Mouse (Mus musculus) right cerebral cortex, postnatal 14 days (tissue): Measurements from ENCODE around the gene Fpr1.
"Not testable (repeated sequence)": the region's sequence is repeated elsewhere in the genome, so short reads cannot be mapped to it uniquely, and the experiment has no call there.

Experiments
- DNase-seq: peaks from one replicate; pipeline ENCODE4 v3.0.0; 2022

The Fpr1 gene

DNA sequence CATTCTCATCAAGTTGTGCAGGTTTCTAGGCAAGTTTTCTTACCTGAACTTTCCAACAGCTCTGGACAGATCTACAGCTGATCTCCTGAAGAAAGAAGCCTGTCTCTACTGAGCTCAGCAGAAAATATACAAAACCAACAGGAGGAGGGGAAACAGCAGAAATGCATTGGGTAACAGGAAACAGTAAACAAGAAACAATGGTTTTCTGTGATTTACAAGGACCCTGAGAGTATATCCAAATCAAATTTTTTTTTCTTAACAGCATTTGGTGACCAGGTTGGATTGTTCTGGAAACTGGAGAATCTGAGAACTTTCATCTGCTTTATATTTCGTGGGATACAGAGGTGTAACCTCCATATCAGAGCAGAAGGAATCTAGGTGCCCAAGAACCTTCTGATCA is at the start of gene Fpr1:
Fpr1 (minus strand) TSS at position 101 of the 400 bp plus-strand sequence.
- DNase-seq = no peak

DNA sequence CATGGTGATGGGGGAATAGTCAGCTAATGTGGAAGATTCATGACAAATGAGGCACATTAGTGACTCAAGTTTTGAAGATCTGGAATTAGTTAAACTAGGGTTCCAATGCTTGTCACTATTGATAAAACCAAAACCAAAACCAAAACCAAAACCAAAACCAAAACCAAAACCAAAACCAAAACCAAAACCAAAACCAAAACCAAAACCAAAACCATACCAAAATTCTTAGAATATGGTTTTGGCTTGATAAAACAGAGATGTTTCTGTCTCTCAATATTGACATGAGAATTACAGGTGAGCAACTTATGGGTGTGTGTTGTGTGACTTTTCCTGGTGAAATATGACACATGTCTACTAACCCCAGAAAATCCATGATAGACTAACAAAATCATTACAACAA is 34.0 kb upstream of the Fpr1 start:
- no peak for DNase-seq

DNA sequence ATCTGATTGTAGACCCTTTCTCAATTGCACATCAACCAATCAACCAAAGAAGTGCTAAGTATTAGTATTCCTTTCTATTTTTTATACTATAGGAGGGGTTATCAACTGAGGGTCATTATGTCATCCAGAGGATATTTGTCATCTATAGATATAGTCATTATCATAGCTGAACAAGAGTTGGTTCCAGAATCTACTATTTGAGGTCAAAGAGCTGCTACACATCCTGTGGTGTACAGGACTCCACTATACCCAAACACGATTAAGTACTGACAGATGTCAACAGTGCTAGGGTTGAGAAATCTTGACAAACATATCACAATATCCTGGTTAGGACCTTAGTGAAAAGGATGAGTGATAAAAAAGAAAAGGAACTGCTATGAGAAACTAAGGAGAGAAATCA is 33.6 kb upstream of the Fpr1 start:
- no peak for DNase-seq

DNA sequence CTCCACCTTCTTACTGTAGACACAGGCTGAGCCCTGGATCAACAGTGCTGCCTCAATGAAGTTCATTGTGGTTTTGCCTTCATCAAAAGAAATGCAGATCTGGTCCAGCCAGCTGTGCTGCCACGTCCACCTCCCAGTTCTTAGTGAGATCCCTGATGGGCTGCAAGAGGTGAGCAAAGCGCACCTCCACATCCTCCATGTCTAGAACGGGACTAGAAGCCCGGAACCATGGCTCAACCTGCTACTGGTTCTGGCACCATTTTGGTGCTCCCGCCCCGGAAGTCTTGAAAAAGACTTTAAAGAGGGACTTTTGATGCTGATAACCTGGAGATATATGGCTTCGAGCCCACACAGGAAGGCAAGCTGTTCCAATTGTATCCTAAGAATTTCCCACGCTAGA is 28.9 kb upstream of the Fpr1 start:
- DNase-seq = not testable (repeated sequence)

DNA sequence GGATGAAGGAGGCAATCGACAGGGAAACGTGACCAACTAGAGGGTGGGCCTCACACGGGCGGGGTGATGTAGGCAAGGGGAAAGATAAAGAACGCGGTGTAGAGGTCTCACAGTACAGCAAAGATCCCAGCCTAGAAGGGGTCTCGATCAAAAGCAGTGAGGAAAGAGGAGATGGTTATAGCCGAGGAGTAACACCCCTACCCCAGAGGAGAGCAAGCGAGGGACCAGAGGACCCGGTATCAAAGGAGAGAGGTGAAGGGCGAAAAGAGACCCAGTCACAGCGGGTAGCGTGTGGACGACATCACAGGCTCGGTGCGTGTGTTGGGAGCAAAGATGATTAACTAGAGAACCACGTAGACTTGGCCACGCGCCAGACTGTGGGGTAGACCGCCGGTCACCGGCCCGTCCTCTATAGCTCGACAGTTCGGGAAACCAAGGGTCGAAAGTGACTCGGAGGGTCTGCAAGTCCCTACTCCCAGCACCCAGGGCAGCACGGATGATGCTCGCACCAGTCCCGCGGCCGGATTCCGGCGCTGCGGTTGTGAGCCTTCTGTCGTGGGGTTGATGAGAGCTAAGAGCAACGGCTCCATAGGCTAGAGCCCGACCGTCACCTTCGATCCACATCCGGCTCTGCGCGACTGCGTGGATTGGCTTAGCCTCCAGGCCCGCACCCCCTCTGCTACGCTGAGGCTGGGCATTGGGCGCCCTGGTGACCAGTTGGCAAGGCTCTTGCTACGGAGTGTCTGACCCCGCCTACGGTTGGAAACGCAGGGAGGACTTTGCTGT is 26.1 kb upstream of the Fpr1 start:
- peak; percentile 82 for DNase-seq

DNA sequence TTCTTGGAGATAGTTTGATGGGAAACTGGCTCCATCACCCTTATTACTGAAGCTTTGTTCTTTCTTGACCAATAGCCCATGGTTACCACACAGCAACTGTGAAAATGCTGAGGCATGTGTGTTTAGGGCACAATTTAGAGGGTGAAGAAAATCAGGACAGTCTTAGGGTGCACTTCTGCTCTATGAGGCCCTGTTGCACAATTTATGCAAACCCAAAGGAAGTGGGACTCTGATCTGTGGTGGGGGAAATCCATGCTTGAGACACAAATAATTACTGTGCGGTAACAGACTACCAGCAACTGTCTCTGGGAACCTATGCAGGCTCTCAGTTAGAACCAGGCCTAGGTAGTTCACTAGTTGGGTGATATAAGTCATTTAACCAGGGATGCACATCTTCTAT is 17.0 kb upstream of the Fpr1 start:
- DNase-seq = no peak

DNA sequence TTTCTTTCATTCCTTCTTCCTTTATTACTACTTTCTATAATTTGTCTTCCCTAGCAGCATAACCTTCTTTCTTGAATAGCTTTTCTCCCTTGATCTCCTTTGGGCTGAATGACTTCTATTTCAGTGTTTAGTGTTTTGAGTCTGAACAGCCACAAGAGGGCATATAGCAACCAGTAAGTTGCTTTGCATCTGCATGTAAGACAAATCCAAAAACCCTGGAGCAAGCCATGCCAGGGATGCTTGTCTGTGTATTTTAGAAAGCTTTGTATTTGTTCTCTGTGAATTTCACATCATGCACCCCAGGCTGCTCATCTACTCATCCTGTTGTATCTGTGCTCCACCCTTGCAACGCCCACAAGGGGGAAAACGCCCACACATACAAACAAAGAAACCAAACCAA is 15.5 kb upstream of the Fpr1 start:
- DNase-seq = peak; percentile 4

DNA sequence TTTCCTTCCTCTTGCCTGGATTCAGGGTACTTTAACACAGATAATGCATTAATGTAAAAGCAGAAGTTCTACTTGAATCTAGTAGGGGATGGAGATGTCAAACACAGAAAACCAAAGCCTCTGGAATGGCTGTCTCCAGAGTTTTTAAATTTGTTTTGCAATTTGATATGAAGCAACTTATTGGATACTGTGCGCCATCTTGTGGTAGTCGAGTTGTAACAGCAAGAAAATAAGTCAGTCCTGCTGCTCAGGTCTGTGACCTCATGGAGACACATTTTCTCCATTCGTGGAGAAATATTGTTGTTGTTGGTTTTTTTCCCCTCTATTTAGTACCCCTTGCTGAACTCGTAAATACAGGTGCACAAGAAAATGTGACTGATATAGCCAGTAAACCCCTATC is 12.3 kb upstream of the Fpr1 start:
- no peak for DNase-seq

DNA sequence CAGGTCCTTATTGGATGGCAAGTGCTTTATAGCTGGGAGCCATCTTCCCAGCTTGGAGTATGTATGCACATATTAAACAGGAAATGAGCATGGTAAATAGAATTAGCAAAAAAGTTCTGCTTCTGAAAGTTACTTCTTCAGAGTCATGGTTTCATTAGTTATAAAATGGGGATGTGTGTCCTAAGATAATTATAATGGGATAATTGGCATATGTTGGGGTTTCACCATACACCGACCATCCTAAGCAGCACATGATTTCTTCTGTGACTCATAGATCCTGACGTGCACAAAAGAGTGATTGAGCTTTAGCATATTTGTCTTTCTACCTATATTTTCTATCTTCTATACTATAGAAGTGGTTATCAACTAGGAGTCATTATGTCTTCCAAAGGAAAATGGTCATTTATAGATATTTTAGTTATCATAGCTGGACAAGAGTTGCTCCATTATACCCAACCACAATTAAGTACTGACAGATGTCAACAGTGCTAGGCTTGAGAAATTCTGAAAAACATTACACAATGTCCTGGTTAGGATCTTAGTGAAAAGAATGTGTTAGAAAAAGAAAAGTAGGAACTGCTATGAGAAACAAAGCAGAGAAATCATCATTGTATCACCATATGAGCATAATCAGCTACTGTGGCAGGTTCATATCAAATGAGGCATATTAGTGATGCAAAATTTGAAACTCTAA is 6.1 kb upstream of the Fpr1 start:
- DNase-seq = no peak

DNA sequence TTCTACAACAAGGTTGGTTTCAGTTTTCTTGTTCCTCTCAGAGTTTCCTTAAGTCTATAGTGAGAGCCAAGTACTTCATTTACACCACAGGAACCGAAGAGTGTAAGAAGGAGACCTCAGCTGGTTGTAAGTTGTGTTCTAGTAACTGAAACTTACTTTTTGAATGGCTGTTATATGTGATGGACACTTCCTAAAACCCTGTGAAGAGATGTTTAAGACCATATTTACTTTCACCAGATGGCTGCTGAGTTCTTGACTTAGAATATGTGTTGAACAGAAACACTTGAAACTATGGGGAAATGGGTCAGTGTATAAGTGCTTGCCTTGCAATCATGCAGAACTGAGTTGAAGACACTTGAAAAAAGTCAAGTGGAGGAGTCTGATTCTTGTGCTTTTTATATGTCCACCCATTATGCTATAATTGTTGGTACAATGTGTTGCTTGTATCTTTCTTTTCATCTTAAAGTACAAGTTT is 4.1 kb upstream of the Fpr1 start, which contains the start of the genes Fpr2 and Fpr3:
Fpr2 (plus strand) TSS at position 51 of the 475 bp plus-strand sequence.
Fpr3 (plus strand) TSS at position 79 of the 475 bp plus-strand sequence.
- no peak for DNase-seq

DNA sequence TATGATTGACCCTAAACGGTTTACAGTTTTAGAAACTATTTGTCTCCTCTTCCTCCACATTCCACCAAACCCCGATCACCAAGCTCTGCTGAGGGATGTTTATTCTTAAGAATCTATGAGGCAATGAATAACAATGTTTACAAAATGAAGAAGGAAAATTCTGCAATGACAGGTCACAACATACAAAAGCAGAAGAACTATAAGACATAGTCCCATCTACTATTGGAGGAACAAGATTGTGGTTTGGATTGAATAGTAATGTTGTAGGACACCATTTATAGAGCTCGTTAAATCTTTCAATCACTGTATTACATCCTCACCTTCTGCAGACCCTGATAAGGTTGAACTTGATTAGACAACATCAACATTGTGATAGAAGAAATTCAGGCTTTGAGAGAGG is 1.1 kb downstream of the Fpr1 start:
- DNase-seq = no peak

DNA sequence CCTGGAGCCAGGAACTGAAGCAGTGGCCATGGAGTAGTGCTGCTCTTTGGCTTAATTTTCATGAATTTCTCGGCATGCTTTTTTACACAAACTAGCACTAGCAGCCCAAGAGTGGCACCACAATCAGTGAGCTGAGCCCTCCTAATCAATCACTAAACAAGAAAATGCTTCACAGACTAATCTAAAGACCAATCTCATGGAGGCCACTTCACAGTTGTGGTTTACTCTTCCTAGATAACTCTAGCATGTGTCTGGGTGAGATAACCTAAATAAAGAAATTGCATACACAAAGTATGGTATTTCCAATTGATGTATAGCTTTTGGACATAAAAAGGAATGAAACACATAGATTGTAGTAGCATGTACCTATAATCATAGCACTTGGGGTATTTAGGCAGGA is 4.4 kb downstream of the Fpr1 start:
- no peak for DNase-seq

DNA sequence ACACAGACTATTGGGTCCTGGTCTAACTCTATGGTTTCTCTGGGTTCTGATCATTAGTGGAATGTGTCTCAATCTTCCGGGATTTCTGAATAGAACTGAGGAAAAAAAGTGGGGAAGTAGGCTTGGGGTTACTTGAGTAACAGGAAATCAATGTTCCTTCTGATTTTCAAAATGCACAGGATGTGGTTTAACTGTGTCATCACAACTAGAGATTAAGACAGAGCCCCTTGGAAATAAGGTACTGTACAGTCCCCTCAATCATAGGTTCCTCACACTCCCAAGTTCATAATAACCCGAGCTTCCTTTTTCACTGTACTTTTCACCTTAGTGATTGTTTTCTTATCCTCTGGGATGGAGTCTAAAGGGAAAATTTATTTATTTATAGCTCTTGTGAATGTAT is 12.0 kb downstream of the Fpr1 start:
- no peak for DNase-seq

DNA sequence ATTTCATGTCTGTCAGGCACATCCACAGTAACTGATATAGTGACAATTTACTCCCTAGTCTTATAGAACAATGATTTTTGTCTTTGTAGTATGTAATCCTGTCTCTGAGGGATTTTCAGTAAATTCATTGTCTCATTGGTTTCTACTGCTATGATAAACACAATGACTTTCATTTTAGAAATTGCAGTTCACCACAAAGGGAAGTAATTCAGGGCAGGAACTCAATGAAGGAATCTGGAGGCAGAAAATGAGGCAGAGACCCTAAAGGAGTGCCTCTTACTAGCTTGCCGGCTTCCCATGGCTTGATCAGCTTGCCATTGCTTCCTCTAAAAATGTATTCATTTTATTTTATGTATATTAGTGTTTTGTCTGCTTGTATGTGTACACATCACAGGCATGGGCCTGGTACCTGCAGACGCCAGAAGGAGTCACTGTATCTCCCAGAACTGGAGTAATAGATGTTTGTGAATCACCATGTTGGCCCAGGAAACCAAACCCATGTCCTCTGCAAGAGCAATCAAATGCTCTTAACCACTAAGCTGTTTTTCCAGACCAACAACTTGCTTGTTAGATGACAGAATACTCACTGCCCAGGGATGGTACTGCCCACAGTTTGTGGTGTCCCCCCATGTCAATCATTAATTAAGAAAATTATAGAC is 12.7 kb downstream of the Fpr1 start:
- no peak for DNase-seq

DNA sequence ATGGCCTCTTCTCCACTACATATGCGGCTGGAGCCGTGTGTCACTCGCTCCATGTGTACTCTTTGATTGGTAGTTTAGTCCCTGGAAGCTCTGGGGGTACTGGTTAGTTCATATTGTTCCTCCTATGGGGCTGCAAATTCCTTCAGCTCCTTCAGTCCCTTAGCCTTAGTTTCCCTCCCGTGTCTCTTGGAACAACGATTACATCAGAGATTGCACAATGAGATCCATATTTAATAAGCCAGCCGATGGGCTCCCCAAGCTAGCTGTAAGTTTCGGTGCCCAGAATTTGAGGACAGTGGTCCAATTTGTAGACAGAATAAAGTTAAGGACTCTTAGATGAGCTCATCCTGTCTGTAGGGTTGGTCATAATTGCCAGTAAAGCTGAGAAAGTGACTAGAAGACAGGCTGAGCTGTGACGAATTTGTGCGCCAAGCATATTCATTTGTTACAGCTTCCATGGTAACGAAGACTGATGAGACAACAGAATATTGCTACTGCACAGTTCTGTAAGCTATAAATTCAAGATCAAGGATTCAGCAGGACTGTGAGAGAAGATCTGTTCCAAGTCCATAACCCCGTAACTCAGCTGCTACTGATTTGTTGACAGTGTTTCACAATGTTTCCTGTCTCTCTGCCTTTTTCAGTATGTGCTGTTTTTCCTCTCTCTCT is 16.8 kb downstream of the Fpr1 start:
- no peak for DNase-seq

DNA sequence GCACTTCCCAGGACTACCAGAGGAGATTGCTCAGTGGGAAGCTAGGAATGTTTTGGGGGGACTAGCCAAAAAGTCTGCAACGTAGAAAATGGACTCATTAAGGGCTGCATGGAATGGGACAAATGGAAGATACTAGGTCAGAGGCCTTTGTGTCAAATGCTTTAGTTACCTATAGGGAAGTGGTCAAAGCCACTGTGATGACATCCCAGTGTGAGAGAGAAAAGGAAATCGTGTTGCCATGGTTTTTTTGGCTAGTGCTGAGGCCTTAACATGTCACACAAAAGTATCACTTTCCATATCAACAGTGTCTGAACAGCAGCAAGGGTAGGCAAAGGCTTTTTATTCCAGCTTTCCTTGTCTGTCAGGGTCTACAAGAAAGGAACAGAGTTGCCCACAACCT is 18.6 kb downstream of the Fpr1 start:
- no peak for DNase-seq

DNA sequence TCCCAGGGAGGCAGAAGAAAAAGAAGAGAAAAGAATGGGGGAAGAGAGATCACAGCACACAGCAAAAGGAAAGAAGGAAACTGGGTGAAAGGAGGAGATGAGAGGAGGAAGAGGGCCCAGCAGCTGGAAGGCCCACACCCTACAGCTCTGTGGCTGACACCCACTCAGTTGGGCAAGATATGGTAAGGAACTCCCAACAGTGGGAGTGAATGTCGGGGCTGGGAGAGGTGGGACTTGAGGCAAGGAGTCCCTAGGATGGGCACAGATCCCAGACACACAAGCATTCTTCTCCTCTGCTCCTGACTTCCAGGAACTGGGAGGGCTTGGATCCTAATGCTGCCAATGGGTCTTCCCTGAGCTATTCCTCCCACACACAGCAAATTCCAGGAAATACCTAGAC is 21.4 kb downstream of the Fpr1 start:
- no peak for DNase-seq

DNA sequence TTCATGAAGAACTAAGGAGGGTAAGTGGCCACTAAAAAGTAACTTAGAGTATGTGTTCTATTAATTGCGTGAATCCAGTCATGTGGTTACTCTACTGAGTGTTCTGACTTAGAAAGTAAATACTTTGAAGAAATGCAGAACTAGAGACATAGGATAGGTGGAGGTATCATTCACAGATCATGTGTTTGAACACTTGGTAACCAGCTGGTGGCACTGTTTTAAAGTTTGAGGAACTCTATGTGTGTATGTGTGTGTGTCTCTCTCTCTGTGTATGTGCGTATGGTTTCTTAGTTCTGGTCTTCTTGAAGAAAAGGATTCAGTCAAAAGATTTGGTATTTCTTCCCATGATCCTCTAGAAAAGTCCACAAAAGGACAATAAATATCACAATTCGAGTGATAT is 23.6 kb downstream of the Fpr1 start:
- DNase-seq = no peak

DNA sequence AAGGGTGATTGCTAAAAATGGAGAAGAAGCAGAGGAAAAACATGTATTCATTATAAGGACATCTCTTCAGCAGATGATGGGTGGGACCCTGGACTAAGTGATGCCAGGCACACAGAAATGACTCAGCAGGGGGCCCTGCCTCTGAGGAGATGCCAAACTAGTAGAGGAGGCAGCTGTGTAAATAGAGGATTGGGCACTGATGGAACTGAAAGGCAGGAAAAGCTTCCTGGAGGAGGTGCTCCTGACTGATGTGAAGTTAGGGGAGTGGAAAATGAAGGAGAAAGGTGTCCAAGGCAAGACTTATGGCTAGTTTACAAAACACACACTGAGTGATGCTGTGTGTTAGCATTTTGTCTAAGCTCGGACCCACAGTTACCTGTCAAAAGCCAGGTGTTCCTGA is 26.3 kb downstream of the Fpr1 start:
- no peak for DNase-seq

DNA sequence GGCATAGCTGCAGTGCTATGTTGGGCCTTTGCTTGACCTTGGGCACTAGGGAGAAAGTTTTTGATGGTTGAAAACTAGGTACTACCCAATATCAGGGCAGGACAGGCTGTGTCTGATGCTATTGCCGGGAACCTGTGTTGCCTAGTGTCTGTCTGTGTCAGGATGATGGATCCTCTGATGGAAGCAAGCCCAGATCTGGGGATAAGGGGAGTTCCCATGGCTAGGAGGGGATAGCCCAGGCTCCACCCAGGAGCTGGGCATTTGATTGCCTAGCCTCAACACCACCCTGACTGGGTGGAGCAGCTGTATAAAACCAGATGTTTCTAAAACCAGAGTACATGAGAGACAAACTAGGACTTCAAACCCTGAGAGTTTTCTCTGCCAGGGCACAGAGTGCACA is 27.1 kb downstream of the Fpr1 start:
- DNase-seq = no peak

DNA sequence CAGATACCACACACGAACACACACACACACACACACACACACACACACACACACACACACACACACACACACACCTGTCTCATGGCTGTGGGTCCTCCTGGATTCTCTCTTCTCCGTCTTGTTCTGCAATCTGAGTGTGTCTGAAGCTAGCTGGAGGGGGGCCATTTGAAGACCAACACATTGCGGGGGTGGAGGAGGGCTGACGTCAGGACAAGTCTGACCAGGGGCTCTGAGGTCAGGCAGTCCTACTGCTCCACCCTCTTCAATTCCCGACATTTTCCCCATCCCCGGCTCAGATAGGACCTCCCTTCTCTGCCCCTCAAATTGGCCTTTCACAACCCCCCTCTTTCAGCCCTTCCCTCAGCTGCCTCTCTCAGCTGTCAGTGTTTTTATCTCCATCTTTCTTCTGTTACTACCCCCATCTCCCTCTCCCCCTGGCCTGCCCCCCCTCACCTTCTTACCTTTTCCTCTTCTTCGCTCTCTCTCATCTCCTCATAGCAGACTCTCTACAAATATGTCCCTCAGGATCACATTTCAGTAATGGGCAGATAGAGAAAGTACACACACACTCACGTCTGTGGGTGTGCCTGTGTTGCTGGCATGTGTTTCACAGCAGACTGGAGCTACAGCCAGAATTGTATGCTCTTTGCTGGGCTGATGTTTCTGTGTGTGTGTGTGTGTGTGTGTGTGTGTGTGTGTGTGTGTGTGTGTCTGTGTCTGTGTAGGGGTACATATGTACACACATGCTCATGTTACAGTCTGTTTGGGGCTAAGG is 28.5 kb downstream of the Fpr1 start, which contains the start of gene Has1:
Has1 (minus strand) TSS at position 142 of the 775 bp plus-strand sequence.
- no peak for DNase-seq
